Mouse (Mus musculus): ENCODE measurements around the gene Mrs2. TPM values are rescaled to one million over a fixed set of nuclear protein-coding genes. Genes with fewer than 3 reads are reported as not detected.
A peak's percentile ranks its signal among the peaks of the same experiment; 100 is the strongest.
"Not testable (repeated sequence)": the region's sequence is repeated elsewhere in the genome, so short reads cannot be mapped to it uniquely, and the experiment has no call there.

Gene Mrs2
- total RNA-seq, 2 experiments from 2014 or later, result 55.0 to 61.9 TPM

DNA sequence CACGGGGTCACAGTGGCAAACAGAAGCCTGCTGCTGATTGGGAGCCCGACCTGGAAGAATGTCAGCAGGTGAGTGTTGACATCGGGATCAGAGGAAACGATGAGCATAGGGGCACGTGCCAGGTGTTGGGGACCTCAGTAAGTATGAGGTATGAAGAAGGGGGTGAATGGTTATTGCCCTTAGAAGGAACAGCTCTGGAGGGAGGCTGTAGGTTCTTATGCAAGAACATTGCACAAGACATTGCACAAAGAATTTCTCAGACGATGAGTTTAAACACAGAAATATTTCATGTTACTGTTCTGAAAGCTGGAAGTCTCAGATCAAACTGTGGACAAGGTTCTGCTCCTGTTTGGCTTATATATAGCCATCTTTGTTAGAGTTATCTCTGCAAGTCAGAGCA, 39.1 kb downstream of the Mrs2 start:
- DNase-seq (ENCODE audit: low spot score in 2 of 2), result no peak

GRCm38 (mm10) chr13:24977820-24978342, 42.3 kb downstream of the Mrs2 start:
- no peak for DNase-seq (ENCODE audit: low spot score in 2 of 2)

DNA sequence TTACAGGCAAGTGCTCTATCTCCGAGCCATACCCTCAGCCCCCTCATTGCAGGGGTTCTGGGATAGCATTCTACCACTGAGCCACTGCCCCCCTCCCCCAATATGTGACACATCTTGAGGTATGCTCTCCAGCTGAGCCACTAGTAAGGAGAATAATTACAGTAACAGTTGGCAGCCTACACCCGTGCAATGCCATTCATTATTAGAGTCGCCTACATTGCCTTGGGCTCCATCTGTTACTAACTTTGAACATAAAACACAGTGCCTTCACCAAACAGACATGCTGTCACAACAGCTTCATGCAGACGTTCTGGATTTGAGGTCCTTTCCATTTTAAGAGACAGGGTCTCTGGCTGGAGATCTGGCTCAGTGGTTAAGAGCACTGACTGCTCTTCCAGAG, 43.8 kb downstream of the Mrs2 start:
- DNase-seq (ENCODE audit: low spot score in 2 of 2), result peak; percentile 41 to 78

DNA sequence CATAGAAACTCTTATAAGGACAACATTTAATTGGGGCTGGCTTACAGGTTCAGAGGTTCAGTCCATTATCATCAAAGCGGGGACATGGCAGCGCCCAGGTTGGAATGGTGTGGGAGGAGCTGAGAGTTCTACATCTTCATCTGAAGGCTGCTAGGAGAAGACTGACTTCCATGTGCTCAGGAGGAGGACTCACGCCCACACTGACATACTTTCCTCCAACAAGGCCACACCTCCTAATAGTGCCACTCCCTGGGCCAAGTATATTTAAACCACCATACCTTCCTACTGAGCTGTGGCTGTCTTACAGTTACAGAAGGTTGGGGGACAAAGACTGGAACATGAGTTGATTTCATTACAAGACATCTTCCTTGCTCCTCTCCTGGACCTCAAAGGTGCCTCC, 48.4 kb downstream of the Mrs2 start:
- not testable (repeated sequence) for DNase-seq (ENCODE audit: low spot score in 2 of 2)

DNA sequence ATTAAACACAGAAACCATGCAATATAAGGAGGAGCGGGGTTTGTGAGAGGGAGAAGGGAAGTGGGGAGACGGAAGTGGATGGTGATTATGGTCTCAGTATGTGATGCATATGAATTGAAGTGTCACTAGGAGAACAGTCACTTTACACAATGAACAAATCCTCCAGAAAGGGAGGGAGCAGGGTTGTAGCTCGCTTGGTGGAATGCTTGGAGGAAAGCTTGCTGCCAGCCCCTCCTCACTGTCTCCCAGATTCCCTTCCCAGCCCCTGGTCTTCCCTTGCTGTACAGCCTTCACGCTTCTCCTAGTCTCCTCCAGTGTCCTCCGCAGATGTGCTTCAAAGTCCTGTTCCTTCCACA, 54.4 kb downstream of the Mrs2 start:
- DNase-seq (ENCODE audit: low spot score in 2 of 2), result no peak

DNA sequence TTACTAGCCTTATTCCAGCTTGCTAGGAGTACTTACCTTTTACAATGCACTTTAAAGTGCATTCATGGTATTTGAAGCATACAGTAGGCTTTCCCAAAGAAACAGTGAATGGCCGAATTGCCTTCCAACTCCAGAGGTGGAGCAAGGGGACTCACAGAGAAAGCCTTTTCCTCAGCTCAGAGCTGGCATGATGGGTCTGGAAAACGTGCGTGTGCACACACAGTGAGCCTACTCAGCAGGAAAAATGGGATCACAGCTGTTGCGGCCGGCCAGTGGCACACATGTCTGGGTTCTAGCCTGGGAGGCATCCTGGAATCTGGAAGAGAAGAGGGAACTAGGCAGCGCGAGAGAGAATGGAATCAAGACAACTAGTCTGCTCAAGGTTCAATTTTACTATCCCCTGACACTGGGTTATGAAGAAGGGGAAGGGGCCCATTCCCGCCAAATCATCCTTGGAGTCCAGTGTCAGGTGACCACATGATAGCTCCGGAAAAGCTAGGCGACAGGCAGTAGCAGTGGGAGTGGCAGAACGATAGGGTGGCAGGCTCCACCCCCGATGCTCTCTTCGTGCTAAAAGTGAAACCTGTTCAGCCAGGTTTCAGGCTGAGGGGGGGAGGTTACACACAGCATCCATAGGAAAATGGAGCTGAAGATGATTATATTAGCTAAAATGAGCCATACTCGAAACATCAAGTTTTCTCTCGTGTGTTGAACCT, 54.9 kb downstream of the Mrs2 start:
- no peak for DNase-seq (ENCODE audit: low spot score in 2 of 2)

DNA sequence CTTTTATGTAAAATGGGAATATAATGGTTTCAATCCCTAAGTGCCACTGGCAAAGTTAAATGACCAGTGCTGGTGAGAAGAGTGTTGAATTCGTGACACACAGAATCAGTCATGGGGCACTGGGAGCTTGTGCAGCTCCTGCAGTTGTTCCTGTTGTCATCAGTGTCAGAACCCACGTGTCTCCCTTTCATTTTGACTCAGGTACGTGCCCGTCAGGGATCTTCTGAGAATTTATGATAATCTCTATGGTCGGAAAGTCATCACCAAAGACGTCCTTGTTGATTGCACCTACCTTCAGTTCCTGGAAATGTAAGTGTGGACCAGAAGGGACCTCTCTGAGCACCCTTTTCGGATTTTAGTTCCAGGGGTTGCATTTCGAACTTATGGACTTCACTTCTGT, 58.1 kb downstream of the Mrs2 start:
- DNase-seq (ENCODE audit: low spot score in 2 of 2), result no peak

- DNase-seq (ENCODE audit: low spot score in 2 of 2), result no peak
These were observed 60.1 kb downstream of the Mrs2 start for GRCm38 (mm10) chr13:24960084-24960483.

DNA sequence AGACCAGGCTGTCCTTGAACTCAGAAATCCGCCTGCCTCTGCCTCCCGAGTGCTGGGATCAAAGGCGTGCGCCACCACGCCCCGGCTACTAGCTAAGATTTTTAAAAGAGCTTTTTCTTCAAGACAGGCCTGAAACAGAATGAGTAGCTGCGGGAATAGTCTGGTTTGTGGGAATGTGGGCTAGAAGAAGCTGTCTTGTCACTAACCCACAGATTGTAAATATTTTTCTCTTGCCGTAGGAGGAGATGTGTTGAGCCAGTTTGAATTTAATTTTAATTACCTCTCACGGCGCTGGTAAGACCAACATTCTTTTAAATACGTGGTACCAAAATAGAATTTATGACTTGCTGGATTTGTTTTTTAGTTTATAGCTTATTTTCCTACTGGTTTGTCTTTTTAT, 61.5 kb downstream of the Mrs2 start:
- no peak for DNase-seq (ENCODE audit: low spot score in 2 of 2)

- no peak for DNase-seq (ENCODE audit: low spot score in 2 of 2)
These were observed 64.7 kb downstream of the Mrs2 start for GRCm38 (mm10) chr13:24955500-24955899.

GRCm38 (mm10) chr13:24955091-24955490, 65.1 kb downstream of the Mrs2 start:
- no peak for DNase-seq (ENCODE audit: low spot score in 2 of 2)

DNA sequence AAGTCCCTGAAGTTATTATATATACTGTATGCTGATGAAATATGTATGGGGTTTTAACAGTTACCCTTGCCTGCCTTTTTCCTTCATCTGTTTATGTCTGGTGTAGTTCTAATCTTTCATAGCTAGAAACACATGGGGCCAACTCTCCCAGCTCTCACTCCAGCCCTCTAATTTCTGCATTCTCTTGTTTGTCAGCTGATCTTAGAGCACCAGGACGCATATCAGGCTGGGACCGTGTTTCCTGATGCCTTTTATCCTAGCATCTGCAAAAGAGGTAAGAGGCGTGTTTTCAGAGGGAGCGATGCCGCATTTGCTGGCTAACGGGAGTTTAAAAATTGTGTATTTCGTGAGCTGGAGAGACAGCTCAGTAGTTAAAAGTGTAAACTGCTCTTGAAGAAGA, 67.5 kb downstream of the Mrs2 start:
- no peak for DNase-seq (ENCODE audit: low spot score in 2 of 2)

GRCm38 (mm10) chr13:24948870-24949269, 71.3 kb downstream of the Mrs2 start:
- DNase-seq (ENCODE audit: low spot score in 2 of 2), result no peak

- no peak for DNase-seq (ENCODE audit: low spot score in 2 of 2)
These were observed 73.0 kb downstream of the Mrs2 start for GRCm38 (mm10) chr13:24947158-24947557.

GRCm38 (mm10) chr13:24945567-24945966, 74.6 kb downstream of the Mrs2 start:
- DNase-seq (ENCODE audit: low spot score in 2 of 2), result no peak

DNA sequence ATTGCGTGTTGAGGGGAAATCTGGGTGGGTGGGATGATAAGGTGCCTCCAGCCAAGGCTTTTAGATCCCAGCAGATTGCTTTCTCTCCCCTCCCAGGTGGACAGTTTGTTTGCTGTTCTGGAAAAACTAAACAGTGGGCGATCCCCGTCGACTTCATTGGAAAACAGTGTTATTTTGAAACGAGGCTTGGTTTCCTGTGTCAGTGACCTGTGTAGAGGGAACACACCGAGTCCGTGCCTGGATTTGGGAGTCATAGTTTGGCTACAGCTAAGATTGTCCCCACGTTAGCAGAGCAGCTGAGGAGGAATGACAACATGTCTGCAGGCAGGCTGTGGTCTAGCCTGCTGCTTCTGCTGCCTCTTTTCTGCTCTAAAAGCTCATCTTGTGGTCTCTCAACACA, 76.9 kb downstream of the Mrs2 start:
- DNase-seq (ENCODE audit: low spot score in 2 of 2), result no peak

GRCm38 (mm10) chr13:24942512-24943282, 77.5 kb downstream of the Mrs2 start, which contains the start of gene Gpld1:
Gene Gpld1 (plus strand): TSS chr13:24943152.
- DNase-seq (ENCODE audit: low spot score in 2 of 2), result peak in 1 of 2 experiments; percentile 54

DNA sequence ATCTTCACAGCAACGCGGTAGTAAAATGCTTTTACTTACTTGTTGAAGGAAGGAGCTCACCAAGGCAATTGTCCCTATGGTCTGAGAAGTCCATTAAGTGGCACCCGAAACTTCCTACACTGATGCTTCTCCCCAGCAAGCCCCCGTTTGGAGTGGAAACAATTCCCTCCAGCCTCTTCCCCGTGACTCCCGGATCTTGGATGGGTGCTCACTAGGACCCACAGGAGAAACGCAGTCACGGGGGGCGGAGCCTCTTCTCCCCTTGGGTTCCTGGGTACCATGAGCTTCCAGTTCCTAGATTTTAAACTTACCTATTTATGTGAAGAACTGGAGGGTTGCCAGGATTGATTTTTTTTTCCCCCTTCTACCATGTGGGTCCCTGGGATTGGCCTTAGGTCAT, 80.7 kb downstream of the Mrs2 start:
- no peak for DNase-seq (ENCODE audit: low spot score in 2 of 2)

- peak; percentile 54 to 90 for DNase-seq (ENCODE audit: low spot score in 2 of 2)
These were observed 81.5 kb downstream of the Mrs2 start for GRCm38 (mm10) chr13:24938683-24939082.

- DNase-seq (ENCODE audit: low spot score in 2 of 2), result no peak
These were observed 82.4 kb downstream of the Mrs2 start for GRCm38 (mm10) chr13:24937839-24938166.

Data from layer of hippocampus, adult 18-20 months (tissue).